Mouse (Mus musculus) CH12.LX (cell line): ENCODE data around the gene Lamtor2. TPM values are rescaled to one million over a fixed set of nuclear protein-coding genes. Genes with fewer than 3 reads are reported as not detected.

Source experiments
- DNase-seq: peaks from one replicate; pipeline ENCODE4 v3.0.0-alpha.2; 2013; ENCODE audit errors: extremely low read depth
- H3K27ac ChIP-seq: 2 replicates; pipeline ENCODE4 v1.5.1; 2012; ENCODE audit warnings: low read depth, mild to moderate bottlenecking, control low read depth, moderate library complexity; ENCODE audit not compliant: insufficient read depth
- H3K27me3 ChIP-seq: replicated peaks from 2 replicates; pipeline ENCODE3; 2012; ENCODE audit warnings: inconsistent platforms
- H3K36me3 ChIP-seq, 2 experiments: replicated peaks in 1 of 2; 2 replicates each; pipeline versions ENCODE3 to v1.6.1; 2012; ENCODE audit warnings: inconsistent platforms in 1 of 2, low read length in 1 of 2, mild to moderate bottlenecking in 1 of 2, mixed read lengths in 1 of 2, moderate library complexity in 1 of 2; ENCODE audit not compliant: control insufficient read depth in 1 of 2, insufficient read depth in 1 of 2
- H3K4me1 ChIP-seq, 2 experiments: 2 replicates each; pipeline ENCODE4 v1.6.1; 2012; ENCODE audit warnings: inconsistent platforms in 1 of 2, moderate library complexity in 1 of 2; ENCODE audit not compliant: insufficient read depth in 2 of 2, control insufficient read depth in 1 of 2
- H3K4me2 ChIP-seq: 2 replicates; pipeline ENCODE4 v1.6.1; 2012; ENCODE audit warnings: low read depth, mild to moderate bottlenecking, control low read depth; ENCODE audit not compliant: poor library complexity, insufficient read depth, severe bottlenecking
- H3K4me3 ChIP-seq, 3 experiments: fragments of 150-350 bp in 1 of 3; sonication (generic) in 1 of 3; replicated peaks in 1 of 3; 2 replicates each; pipeline versions ENCODE3 to v1.5.1; 2011 to 2012; ENCODE audit warnings: low read depth in 2 of 3, low read length in 2 of 3, mild to moderate bottlenecking in 2 of 3, moderate library complexity in 2 of 3, control low read depth in 1 of 3, improper control_type of control experiment in 1 of 3, inconsistent platforms in 1 of 3, mixed read lengths in 1 of 3; ENCODE audit not compliant: poor library complexity in 1 of 3
- H3K79me2 ChIP-seq: replicated peaks from 2 replicates; pipeline ENCODE4 v1.6.1; 2012; ENCODE audit warnings: mild to moderate bottlenecking, moderate library complexity; ENCODE audit not compliant: control insufficient read depth, poor library complexity, insufficient read depth, severe bottlenecking; ENCODE audit errors: extremely low read depth
- H3K9ac ChIP-seq: 2 replicates; pipeline ENCODE4 v1.6.1; 2012; ENCODE audit warnings: low read depth, mild to moderate bottlenecking, control low read depth, moderate library complexity; ENCODE audit not compliant: insufficient read depth
- H3K9me3 ChIP-seq: replicated peaks from 2 replicates; pipeline ENCODE3; 2012; ENCODE audit warnings: low read length, inconsistent platforms, mixed read lengths
- ELF1 ChIP-seq: IDR thresholded peaks from 2 replicates; pipeline ENCODE4 v1.6.1; 2014; ENCODE audit warnings: low read depth, mild to moderate bottlenecking, inconsistent platforms, low read length, improper control_type of control experiment
- GABPA ChIP-seq: IDR thresholded peaks from 2 replicates; pipeline ENCODE4 v1.6.1; 2012; ENCODE audit warnings: low read depth, low read length, improper control_type of control experiment, inconsistent platforms; ENCODE audit not compliant: insufficient replicate concordance
- HCFC1 ChIP-seq: IDR thresholded peaks from 2 replicates; pipeline ENCODE4 v1.6.1; 2012; ENCODE audit warnings: low read depth, mild to moderate bottlenecking, inconsistent platforms, low read length, improper control_type of control experiment
- IRF4 ChIP-seq: IDR thresholded peaks from 2 replicates; pipeline ENCODE4 v1.6.1; 2014; ENCODE audit warnings: low read depth, mild to moderate bottlenecking, inconsistent platforms, low read length, improper control_type of control experiment
- KAT2A ChIP-seq: IDR thresholded peaks from 2 replicates; pipeline ENCODE4 v1.6.1; 2012; ENCODE audit warnings: low read length, improper control_type of control experiment, inconsistent platforms; ENCODE audit not compliant: insufficient replicate concordance
- MAFK ChIP-seq: IDR thresholded peaks from 2 replicates; pipeline ENCODE4 v1.6.1; 2011; ENCODE audit warnings: low read length, improper control_type of control experiment; ENCODE audit not compliant: insufficient replicate concordance
- MAZ ChIP-seq: IDR thresholded peaks from 2 replicates; pipeline ENCODE4 v1.6.1; 2012; ENCODE audit warnings: low read depth, mild to moderate bottlenecking, inconsistent platforms, low read length, improper control_type of control experiment, moderate library complexity
- MXI1 ChIP-seq: IDR thresholded peaks from 2 replicates; pipeline ENCODE4 v1.6.1; 2011; ENCODE audit warnings: mild to moderate bottlenecking, low read depth, low read length, improper control_type of control experiment
- MYC ChIP-seq: IDR thresholded peaks from 2 replicates; pipeline ENCODE4 v1.6.1; 2011; ENCODE audit warnings: low read depth, mild to moderate bottlenecking, improper control_type of control experiment, low read length
- PAX5 ChIP-seq: IDR thresholded peaks from 2 replicates; pipeline ENCODE4 v1.6.1; 2012; ENCODE audit warnings: low read length, inconsistent platforms, mixed read lengths
- POLR2A ChIP-seq: IDR thresholded peaks from 2 replicates; pipeline ENCODE4 v1.6.1; 2011; ENCODE audit warnings: low read depth, mild to moderate bottlenecking, improper control_type of control experiment, low read length
- POLR2AphosphoS2 ChIP-seq: IDR thresholded peaks from 2 replicates; pipeline ENCODE4 v1.6.1; 2011; ENCODE audit warnings: low read depth, low read length, improper control_type of control experiment
- RAD21 ChIP-seq: IDR thresholded peaks from 2 replicates; pipeline ENCODE4 v1.6.1; 2011; ENCODE audit warnings: low read depth, mild to moderate bottlenecking, low read length, improper control_type of control experiment, moderate library complexity
- SIN3A ChIP-seq: IDR thresholded peaks from 2 replicates; pipeline ENCODE4 v1.6.1; 2012; ENCODE audit warnings: low read length, improper control_type of control experiment, inconsistent platforms
- SMC3 ChIP-seq: IDR thresholded peaks from 2 replicates; pipeline ENCODE4 v1.6.1; 2011; ENCODE audit warnings: low read depth, low read length, improper control_type of control experiment
- USF2 ChIP-seq: conservative IDR thresholded peaks from 2 replicates; pipeline ENCODE4 v1.6.1; 2011; ENCODE audit warnings: low read depth, low read length, improper control_type of control experiment
- ZC3H11A ChIP-seq: IDR thresholded peaks from 2 replicates; pipeline ENCODE4 v1.6.1; 2012; ENCODE audit warnings: low read depth, mild to moderate bottlenecking, inconsistent platforms, low read length, improper control_type of control experiment
- ZMIZ1 ChIP-seq: IDR thresholded peaks from 2 replicates; pipeline ENCODE4 v1.6.1; 2012; ENCODE audit warnings: low read depth, mild to moderate bottlenecking, inconsistent platforms, low read length, improper control_type of control experiment
- dilution Hi-C: fragments of 300-500 bp; cut with MboI; formaldehyde crosslinking; loops from 2 replicates; pipeline ENCODE4 v1.14.3; 2020; ENCODE audit warnings: low sequenced_read_pairs; ENCODE audit not compliant: extremely low pct_unique_long_range_greater_than_20kb, extremely low pct_ligation_motif_present
- in situ Hi-C: fragments of 300-500 bp; cut with MboI; formaldehyde crosslinking; loops from 3 replicates; pipeline ENCODE4 v1.14.3; 2019; ENCODE audit warnings: low sequenced_read_pairs, low pct_ligation_motif_present, low pct_unique_long_range_greater_than_20kb, mixed read lengths
- polyA plus RNA-seq: library from polyadenylated mRNA; unstranded; fragments of >175 nt; gene quantifications from 2 replicates; pipeline ENCODE4 v1.2.1, GENCODE M21; 2012; ENCODE audit warnings: low read depth; ENCODE audit not compliant: insufficient read length
- total RNA-seq, 2 experiments: library from RNA; depleted of rRNA; stranded (reverse); fragments of 300-350 nt in 1 of 2; fragments of >200 nt in 1 of 2; gene quantifications; 2 replicates each; pipeline ENCODE4 v1.2.3; 2012 to 2014

The Lamtor2 gene
- total and polyA plus RNA-seq, 3 experiments: 44.0 to 96.6 (median 56.0) TPM

DNA sequence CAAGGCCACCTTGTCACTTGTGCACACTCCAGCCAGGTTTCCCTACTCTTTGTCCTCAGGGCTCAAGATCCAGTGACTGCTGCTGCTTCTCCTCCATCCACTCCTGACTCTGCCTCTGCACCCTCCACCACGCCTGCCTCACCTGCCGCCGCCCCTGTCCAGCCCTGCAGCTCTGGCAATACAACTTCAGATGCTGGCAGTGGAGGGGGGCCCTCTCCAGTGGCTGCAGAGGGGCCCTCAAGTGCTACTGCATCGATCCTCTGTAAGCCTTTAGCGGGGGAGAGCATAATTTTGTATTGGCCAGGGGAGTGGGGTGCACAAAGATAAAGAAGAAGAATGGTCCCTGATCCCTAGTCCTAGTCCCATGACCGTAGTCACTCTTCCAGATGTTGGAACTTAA lies 2.9 kb upstream of the Lamtor2 start:
- H3K4me2 ChIP-seq: no peak overlapping the region
- H3K9me3 ChIP-seq: no peaks in the 10 kb centered on the region
- no peaks in the 10 kb centered on the region for H3K27me3 ChIP-seq
- dilution Hi-C loops: no loop called here
- peaks cover 33 to 54% of the 10 kb centered on the region in 2 experiments for H3K36me3 ChIP-seq
- H3K4me1 ChIP-seq: peaks cover 7 to 28% of the 10 kb centered on the region in 2 experiments; a peak in 3 of 4 replicates
- no peak overlapping the region for H3K4me3 ChIP-seq
- TF ChIP-seq PAX5: no peak
- no peak for TF ChIP-seq MAZ
- no peak for TF ChIP-seq POLR2AphosphoS2
- TF ChIP-seq SMC3: no peak
- TF ChIP-seq MAFK: no peak
- no peak for TF ChIP-seq HCFC1
- TF ChIP-seq POLR2A: no peak
- H3K27ac ChIP-seq: no peak overlapping the region
- in situ Hi-C loops: loop anchor here (10.0 kb wide), 1 partner anchor 199 kb away; no protein-coding TSS in a partner anchor
- H3K79me2 ChIP-seq: peaks cover 14% of the 10 kb centered on the region
- DNase-seq: no peak
- H3K9ac ChIP-seq: no peak overlapping the region

DNA sequence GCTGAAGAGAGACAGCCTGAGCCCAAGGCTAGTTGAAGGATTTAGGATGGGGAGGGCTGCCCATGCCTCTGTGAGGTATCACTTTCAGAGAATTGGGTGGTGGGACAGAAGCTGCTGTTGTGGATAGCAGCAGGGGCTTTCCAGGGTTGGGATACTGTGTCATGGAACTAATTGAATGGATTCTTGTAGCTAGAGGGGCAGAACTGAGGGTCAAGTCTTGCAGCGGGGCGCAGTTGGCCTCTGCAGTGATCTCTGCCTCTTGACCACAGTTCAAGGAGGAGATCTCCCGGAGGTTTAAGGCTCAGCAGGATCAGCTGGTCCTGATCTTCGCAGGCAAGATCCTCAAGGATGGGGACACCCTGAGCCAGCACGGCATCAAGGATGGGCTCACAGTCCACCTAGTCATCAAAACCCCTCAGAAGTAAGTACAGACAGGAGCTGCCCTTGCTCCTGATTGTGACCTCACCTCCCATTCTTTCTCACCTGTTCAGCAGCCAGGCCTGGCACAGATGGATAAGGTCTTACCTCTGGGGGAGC lies 2.3 kb upstream of the Lamtor2 start:
- dilution Hi-C loops: no loop called here
- Histone ChIP-seq H3K9ac (no peak overlapping the region), H3K9me3 (no peaks in the 10 kb centered on the region), H3K27me3 (no peaks in the 10 kb centered on the region), H3K4me1 (peaks cover 7 to 28% of the 10 kb centered on the region in 2 experiments; a peak in 3 of 4 replicates), H3K27ac (no peak overlapping the region)
- in situ Hi-C loops: loop anchor here (10.0 kb wide), 1 partner anchor 200 kb away; no protein-coding TSS in a partner anchor
- TF ChIP-seq RAD21: no peak
- TF ChIP-seq ZMIZ1: no peak
- no peak for TF ChIP-seq USF2
- no peak for TF ChIP-seq POLR2A
- TF ChIP-seq ZC3H11A: no peak
- TF ChIP-seq KAT2A: no peak
- TF ChIP-seq, all 38 proteins: peak for 0
- Histone ChIP-seq H3K79me2 (peaks cover 14% of the 10 kb centered on the region), H3K4me3 (no peak overlapping the region), H3K4me2 (no peak overlapping the region), H3K36me3 (peaks cover 30 to 53% of the 10 kb centered on the region in 2 experiments)
- DNase-seq: no peak

DNA sequence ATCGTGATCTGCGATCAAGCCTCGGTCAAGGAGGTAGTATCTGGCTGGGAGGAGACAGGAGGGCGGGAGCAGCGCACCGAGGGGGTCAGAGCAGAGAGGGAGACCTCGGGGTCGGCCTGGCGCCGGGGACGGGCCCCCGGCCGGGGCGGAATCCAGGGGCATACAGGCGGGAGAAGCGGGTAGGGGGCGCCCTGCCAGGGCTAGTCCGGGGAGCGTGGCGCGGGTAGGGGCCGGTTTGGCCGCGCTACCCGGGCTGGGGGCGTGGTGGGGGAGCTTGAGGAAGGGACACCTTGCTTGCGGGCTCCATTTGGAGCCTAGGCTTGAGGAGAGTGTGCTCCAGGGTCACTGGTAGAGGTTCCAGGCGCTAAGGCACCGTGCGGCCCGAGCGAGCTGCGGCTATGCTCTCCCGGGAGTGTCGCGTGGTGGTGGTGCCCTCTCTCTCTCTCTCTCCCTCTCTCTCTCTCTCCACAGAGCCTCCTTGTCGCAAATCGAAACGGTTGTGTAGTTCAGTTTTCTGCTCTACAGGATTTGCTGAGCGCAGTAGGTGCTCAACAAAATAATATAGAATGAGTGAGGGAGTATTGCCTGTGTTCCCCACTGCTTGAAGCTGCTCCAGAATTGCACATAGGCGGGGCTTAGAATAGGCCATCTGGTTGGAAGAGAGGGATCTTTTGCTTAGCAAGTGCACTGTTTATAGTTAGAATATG lies 1.2 kb upstream of the Lamtor2 start:
- Histone ChIP-seq H3K36me3 (peaks cover 21 to 47% of the 10 kb centered on the region in 2 experiments), H3K9me3 (no peaks in the 10 kb centered on the region), H3K27me3 (no peaks in the 10 kb centered on the region), H3K4me2 (peak overlapping the region; percentile 82), H3K4me1 (peaks cover 7 to 28% of the 10 kb centered on the region in 2 experiments; a peak in 3 of 4 replicates), H3K4me3 (peak overlapping the region; percentile 68 to 97 (median 92)), H3K79me2 (peaks cover 14% of the 10 kb centered on the region), H3K27ac (peak overlapping the region; percentile 55), H3K9ac (peak overlapping the region; percentile 86)
- DNase-seq: peak; percentile 55
- TF ChIP-seq KAT2A (0 out of 2 replicates have a peak, but pooled peaks have one; percentile 4), MYC (no peak), GABPA (no peak), POLR2A (no peak), ELF1 (no peak), IRF4 (0 out of 2 replicates have a peak, but pooled peaks have one; percentile 14), SIN3A (peak; percentile 74), MXI1 (peak; percentile 72; the same call in 1 of the 2 replicates)
- dilution Hi-C loops: no loop called here
- in situ Hi-C loops: loop anchor here (10.0 kb wide), 1 partner anchor 201 kb away; no protein-coding TSS in a partner anchor
